Mouse (Mus musculus) naive thymus-derived CD4-positive, alpha-beta T cell, adult 2 months (primary cell): Measurements from ENCODE around the gene Hist1h1a.

Source experiments
- DNase-seq: peaks from one replicate; pipeline ENCODE4 v3.0.0-alpha.2; 2011; ENCODE audit warnings: low read depth

Hist1h1a gene

DNA sequence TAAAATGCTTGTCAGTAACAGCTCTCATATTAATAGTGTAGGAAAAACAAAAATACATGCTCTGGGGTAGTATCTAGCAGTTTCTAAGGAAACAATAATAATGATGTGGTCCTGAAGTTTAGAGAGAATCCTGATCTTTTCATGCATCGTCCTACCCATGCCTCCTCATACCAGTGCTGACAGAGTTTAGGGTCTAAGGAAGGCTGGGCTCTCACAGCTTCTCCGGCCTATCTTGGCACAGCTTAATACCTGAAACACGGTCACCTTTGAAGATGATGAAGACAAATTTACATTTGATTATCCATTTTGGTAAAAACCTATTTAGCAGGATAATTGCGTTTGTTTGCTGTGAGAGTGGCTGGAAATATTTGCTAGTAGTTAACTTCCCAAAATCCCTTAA, 19.5 kb upstream of the Hist1h1a start:
- DNase-seq: no peak

DNA sequence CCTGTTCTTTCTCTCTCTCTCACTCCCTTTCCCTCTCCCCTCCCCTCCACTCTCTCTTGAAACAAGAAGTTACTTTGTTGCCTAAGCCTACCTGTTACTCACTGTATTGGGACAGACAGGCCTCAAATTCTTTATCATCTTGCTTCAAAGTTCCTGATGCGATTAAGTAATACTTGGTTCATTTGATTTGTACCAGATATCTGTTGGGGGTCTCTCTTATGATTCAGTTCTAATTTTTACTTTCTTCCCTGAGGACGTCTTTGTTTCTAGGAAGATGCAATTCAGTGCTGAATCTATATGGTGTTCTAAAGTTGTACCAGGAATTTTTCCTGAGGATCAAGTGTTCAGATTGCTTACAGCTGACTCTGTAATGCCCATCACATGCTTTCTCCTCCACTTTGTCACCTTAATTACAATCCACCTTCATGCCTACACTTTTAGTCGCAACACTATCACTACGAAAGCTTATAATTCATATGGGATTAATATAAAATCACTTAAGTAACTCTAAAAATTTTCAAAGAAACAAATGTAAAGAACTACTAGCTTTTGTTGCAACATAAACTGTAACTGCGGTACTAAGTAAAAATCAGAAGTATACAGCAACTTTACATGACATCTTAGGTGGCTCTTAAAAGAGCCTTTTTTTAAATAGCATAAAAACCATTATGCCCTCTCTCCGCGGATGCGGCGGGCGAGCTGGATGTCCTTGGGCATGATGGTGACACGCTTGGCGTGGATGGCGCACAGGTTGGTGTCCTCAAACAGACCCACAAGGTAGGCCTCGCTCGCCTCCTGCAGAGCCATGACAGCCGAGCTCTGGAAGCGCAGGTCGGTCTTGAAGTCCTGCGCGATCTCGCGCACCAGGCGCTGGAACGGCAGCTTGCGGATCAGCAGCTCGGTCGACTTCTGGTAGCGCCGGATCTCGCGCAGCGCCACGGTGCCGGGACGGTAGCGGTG, 18.8 kb upstream of the Hist1h1a start:
- no peak for DNase-seq

DNA sequence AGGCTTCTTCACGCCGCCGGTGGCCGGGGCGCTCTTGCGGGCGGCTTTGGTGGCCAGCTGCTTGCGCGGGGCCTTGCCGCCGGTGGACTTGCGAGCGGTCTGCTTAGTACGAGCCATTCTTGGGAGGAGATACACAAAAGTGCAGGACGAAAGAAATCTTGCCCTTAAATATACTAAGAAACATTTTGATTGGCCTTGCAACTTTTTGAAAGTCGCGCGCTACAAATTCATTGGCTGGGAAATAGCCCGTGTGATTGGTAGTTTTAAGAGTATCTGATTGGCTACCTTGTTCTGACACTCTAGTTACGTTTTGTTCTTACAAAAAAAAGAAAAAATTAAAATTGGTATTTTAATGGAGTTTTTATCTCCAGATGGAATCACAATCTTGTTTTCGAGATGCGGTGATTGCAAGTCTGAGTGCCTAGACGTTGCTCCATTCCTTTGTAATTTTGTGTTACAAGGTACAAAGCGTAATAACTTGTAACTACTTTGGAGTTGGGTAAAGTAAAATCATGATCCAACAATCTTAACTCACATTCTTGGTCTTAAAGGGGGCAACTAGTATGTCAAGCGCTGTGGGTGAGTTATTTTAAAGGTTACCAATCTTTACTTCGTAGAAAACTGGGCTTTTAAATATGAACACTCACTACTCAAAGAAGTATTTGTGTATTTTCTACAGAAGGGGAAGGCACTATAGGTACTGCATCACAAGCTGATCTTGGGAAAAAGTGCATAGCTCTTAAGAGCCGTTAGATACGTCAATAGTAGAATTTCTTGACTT, 17.9 kb upstream of the Hist1h1a start, which contains the start of gene Hist1h3c:
Hist1h3c (minus strand) TSS at position 222 of the 781 bp plus-strand sequence.
- peak; percentile 94 for DNase-seq

DNA sequence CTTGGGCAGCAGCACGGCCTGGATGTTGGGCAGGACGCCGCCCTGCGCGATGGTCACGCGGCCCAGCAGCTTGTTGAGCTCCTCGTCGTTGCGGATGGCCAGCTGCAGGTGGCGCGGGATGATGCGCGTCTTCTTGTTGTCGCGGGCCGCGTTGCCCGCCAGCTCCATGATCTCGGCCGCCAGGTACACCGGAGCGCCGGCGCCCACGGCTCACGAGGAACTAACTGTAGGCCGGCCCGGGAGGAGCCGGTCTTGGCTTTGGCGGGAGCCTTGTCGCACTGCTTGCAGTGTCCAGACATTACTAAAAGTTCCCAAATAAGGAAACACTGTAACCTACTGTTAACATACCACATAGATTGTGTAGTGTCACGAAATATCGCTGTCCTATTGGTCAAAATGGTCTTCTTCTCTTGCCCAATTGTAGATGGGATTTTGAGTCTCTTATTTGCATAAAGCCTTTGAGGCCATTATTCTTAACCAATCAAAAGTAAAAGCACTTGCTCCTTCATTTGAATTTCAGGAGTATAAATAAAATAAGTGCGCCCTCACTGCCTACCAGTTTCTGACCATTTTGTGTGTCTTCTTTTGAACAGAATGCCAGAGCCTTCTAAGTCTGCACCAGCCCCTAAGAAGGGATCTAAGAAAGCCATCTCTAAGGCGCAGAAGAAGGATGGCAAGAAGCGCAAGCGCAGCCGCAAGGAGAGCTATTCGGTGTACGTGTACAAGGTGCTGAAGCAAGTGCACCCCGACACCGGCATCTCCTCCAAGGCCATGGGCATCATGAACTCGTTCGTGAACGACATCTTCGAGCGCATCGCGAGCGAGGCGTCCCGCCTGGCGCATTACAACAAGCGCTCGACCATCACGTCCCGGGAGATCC, 17.0 kb upstream of the Hist1h1a start, which contains the start of gene Hist1h2bb:
Hist1h2bb (plus strand) TSS at position 534 of the 880 bp plus-strand sequence.
- peak; percentile 91 for DNase-seq

DNA sequence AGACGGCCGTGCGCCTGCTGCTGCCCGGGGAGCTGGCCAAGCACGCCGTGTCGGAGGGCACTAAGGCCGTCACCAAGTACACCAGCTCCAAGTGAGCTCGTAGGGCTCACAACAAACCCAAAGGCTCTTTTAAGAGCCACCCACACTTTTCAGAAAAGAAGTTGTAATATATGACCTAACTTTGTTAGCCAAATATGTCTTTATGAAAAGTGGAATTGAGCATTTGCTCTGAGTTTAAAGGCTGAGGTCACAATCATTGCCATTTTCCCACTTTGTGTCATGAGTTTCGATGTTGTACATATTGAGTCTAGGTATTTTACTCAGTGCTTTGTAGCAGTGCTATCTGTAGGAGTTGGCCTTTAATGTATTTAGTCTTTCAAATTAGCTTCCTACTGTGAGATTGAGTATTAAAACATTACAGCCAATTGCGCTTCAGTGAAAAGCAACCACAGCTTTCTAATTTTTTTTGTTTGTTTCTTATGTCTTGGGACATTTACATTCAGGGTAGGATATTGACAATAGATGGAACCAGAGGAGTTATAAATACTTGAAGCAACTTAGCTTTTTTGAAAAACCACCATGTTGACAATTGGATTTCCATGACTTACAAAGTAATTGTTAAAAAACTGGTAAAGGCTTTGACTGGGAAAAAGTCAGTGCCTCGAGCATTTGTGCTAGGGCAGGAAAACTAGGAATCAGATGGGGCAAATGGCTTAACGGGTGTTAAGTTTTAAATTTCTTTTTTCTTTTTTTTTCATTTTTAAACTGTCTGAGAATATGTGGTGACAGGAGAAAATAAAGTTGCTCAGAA, 16.2 kb upstream of the Hist1h1a start:
- peak; percentile 47 for DNase-seq

- no peak for DNase-seq
Measured at GRCm38 (mm10) chr13:23747892-23748288, 15.6 kb upstream of the Hist1h1a start.

DNA sequence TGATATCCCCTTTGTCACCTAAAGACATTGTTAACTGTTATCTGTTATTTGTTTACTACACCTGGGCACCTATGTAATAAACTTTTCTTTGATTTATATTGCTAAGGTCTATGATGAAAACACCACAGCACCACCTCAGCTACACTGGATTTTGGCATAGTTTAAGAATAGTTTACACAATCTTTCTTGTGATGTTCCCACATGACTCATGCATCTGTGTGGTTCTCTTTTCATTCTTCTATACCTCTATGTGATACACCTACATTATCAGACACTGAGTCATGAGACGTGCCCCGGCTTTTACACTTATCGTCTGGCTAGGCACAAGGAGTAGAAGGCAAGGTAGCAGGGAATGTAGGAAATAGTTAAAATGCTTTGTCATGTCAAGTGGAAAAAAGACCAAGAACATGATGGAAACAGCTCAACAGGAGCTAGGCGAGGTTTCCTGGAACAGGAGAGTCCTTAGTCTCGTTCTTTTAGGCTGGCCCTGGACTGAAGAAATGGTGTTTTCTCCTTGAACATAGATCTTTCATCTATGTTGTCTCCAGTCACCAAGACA, 13.8 kb upstream of the Hist1h1a start:
- no peak for DNase-seq

DNA sequence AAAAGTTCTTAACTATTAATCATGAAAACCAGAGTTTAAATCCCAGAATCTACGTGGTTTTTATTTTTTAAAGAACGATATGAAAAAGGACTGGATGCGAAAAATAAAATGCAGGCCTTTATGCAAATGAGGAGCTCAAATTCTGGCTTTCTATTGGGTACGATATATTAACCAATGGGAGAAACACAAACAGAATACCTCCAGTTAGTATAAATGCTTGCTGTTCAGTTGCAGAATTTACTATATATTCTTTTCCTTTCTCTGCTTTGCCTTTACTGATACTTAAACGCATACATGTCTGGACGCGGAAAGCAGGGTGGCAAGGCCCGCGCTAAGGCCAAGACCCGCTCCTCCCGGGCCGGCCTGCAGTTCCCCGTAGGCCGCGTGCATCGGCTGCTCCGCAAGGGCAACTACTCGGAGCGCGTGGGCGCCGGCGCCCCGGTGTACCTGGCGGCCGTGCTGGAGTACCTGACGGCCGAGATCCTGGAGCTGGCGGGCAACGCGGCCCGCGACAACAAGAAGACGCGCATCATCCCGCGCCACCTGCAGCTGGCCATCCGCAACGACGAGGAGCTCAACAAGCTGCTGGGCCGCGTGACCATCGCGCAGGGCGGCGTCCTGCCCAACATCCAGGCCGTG, 12.5 kb upstream of the Hist1h1a start, which contains the start of gene Hist1h2ab:
Hist1h2ab (plus strand) TSS at position 288 of the 639 bp plus-strand sequence.
- DNase-seq: peak; percentile 75

- DNase-seq: peak; percentile 49
Measured at GRCm38 (mm10) chr13:23751478-23751956, 11.9 kb upstream of the Hist1h1a start.

DNA sequence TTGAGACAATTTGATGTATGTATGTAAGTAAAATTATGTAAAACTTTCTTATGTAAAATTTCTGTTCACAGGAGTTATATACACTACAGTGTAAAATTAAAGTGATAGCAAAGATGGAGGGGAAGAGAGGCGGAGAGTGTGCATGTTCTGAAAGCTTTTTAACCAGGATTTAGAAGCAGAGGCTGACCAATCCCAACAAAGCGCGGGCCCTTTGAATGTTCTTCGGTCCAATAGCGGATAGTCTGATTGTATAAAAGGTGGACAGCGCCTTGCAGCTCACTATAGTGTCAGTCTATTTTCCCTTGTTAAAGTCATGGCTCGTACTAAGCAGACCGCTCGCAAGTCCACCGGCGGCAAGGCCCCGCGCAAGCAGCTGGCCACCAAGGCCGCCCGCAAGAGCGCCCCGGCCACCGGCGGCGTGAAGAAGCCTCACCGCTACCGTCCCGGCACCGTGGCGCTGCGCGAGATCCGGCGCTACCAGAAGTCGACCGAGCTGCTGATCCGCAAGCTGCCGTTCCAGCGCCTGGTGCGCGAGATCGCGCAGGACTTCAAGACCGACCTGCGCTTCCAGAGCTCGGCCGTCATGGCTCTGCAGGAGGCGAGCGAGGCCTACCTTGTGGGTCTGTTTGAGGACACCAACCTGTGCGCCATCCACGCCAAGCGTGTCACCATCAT, 11.3 kb upstream of the Hist1h1a start, which contains the start of gene Hist1h3b:
Hist1h3b (plus strand) TSS at position 201 of the 675 bp plus-strand sequence.
- peak; percentile 84 for DNase-seq

- peak; percentile 34 for DNase-seq
Measured at GRCm38 (mm10) chr13:23752742-23753172, 10.7 kb upstream of the Hist1h1a start.

DNA sequence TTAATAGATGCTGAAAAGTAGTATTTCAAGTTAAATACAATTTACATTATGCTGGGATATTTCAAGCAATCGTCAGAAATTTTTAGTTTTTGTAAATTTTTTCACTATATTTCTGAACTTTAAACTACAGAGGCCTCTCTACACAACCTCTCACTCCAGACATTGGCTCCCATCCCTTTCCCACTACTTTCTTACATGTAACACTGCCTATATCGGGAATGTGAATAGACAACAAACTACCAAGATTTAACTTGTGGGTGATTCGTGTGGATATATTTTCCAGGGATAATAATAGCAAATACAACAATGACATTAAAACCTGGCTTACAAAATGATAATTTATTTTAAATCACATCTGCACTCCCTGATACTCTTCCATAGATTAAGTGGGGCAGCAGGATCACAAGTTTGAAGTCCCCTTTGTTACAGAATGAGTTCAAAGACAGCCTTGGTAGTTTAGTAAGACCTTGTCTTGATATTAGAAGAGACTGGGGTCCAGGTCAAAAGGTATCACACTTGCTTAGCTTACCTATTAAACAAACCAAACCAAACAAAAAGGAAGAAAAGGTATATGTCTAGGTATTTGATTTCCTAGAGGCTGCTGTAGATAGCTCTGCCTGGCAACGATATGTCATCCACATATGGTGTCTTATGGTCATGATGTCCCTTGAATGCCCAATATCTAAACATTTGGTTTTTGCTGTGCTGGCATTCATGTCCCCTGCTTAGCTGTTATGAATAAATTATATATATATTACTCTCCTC, 10.0 kb upstream of the Hist1h1a start:
- DNase-seq: peak; percentile 3

- DNase-seq: no peak
Measured at GRCm38 (mm10) chr13:23755000-23755399, 8.5 kb upstream of the Hist1h1a start.

- peak; percentile 94 for DNase-seq
Measured at GRCm38 (mm10) chr13:23756790-23757189, 6.7 kb upstream of the Hist1h1a start, which contains the start of gene Hist1h4b. TSS of gene Hist1h4b (plus strand) at chr13:23757013.

GRCm38 (mm10) chr13:23757211-23757773, 6.2 kb upstream of the Hist1h1a start:
- peak; percentile 59 for DNase-seq

GRCm38 (mm10) chr13:23757921-23758320, 5.5 kb upstream of the Hist1h1a start:
- DNase-seq: no peak

DNA sequence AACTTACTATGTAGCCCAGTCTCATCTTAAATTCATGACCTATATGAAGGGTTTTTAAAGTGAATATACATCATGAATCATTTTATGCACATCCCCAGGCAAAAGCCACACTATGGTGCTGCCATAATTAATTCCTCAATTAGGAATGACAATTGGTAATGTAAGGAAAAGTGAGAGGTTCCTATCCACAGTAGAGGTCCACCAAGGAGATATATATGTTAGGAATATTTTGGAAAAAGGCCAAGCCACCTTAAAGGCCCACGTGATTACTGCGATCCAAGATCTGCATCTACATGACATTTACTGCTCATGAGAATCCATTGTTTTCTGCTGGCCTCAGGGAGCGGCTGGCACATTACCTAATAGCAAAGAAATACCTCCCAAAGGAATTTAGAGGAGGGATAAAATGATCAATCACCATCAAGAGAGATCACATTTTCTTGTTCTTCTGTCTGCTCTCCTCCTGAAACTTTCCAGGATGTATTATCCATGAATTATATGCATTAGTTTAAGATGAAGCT, 4.2 kb upstream of the Hist1h1a start:
- DNase-seq: peak; percentile 4

- no peak for DNase-seq
Measured at GRCm38 (mm10) chr13:23759916-23760239, 3.6 kb upstream of the Hist1h1a start.
